Mouse (Mus musculus) lung, adult 2 months (tissue): ENCODE measurements around the gene Ppef1. TPM values are rescaled to one million over a fixed set of nuclear protein-coding genes. Genes with fewer than 3 reads are reported as not detected.
"Not testable (repeated sequence)": the region's sequence is repeated elsewhere in the genome, so short reads cannot be mapped to it uniquely, and the experiment has no call there.

ENCODE experiments used
- DNase-seq: peaks from one replicate; pipeline ENCODE4 v3.0.0; 2022
- H3K4me1 ChIP-seq: fragments of 200-500 bp; 2 replicates; pipeline ENCODE4 v1.6.1; 2011; ENCODE audit warnings: low read length; ENCODE audit not compliant: control insufficient read depth, insufficient read depth
- H3K4me3 ChIP-seq: fragments of 200-500 bp; replicated peaks from 2 replicates; pipeline ENCODE3; 2011; ENCODE audit warnings: low read depth, mild to moderate bottlenecking, control low read depth, low read length; ENCODE audit errors: extremely low read depth
- CTCF ChIP-seq: fragments of 200-500 bp; IDR thresholded peaks from 2 replicates; pipeline ENCODE4 v1.5.1; 2011; ENCODE audit warnings: mild to moderate bottlenecking, low read length, control low read depth; ENCODE audit not compliant: insufficient read depth
- POLR2A ChIP-seq: fragments of 200-500 bp; IDR thresholded peaks from 2 replicates; pipeline ENCODE4 v1.6.1; 2011; ENCODE audit warnings: low read depth, mild to moderate bottlenecking, control low read depth, low read length, borderline replicate concordance; ENCODE audit errors: extremely low read depth
- WGBS: fragments of 180-500 bp; shearing (Covaris S2); methylation state at CpG from one replicate; pipeline ENCODE4 v1.1.7; 2018; 5-methylcytosine and 5-hydroxymethylcytosine counted together
- polyA plus RNA-seq: library from polyadenylated mRNA; depleted of rRNA; stranded (reverse); fragments of >200 nt; gene quantifications from 2 replicates; pipeline ENCODE4 v1.2.3, GENCODE M21; 2012; rRNA removed

The Ppef1 gene
- not detected in 2 replicates for polyA plus RNA-seq

DNA sequence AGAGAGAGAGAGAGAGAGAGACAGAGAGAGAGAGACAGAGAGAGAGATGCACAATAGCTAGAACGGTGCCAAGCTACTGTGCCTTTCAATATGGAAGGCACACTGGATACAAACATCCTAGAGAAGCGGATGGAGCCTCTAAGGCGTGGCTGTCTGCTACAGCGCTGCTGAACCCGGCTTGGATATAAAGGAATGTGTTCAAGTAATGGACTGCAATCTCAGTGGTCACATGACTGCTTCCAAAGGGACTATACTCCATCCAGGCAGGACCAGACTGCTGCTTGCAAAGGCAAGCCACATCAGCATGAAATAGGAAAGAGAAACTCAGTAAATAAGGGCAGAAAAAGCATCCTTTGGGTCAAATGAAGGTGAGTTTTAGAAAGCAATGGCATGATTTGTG is at the start of gene Ppef1:
Gene Ppef1, minus strand, starts transcription at position 116 of the 400 bp plus-strand sequence.
- WGBS, result 73% methylated on average over 5 of the region's 5 CpGs
- H3K4me3 ChIP-seq, result no peak within 1 kb of the TSS
- no peak for DNase-seq
- H3K4me1 ChIP-seq, result no peaks in the 10 kb centered on the region
- TF ChIP-seq CTCF (no peak), POLR2A (no peak)

DNA sequence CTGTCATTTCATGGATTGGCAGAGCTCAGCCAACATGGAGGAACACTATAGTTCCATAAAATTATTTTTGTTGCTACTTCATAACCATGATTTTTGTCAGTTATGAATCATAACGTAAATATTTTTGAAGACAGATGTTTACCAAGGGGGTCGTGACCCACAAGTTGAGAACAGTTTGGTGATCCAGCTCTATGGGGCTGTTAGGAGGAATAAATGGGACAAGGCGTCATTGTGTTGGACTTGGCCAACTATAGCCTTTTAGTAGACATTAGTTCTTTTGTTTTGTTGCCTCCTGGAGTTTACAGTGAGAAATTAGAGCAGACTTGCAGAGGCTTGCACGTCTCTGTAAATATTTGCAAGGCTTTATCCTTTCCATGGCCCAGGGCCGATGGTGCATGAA is 46.7 kb upstream of the Ppef1 start:
- WGBS, result 63% methylated on average over 5 of the region's 5 CpGs
- Histone ChIP-seq H3K4me1 (no peaks in the 10 kb centered on the region), H3K4me3 (no peak overlapping the region)
- TF ChIP-seq POLR2A (no peak), CTCF (no peak)
- DNase-seq, result no peak

DNA sequence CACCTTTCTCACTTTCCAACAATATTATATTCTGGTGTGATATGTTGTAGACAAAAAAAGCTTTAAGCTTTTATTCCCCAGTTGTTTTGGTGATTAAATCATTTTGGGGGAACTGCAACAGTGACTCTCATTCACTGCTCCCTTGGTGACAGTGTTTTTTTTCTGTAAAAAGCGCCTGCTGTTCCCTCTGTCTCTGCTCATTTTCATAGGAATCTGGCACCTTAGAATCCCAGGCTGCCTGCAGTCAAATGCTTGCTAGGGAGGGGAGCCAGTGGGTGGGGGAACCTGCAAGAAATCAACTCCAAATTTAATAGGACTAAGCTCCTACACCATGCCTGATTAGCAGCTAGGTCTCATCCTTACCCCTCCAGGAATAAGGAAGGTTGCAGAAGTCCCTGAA is 37.5 kb upstream of the Ppef1 start:
- no peak overlapping the region for H3K4me3 ChIP-seq
- H3K4me1 ChIP-seq, result no peaks in the 10 kb centered on the region
- no peak for DNase-seq
- TF ChIP-seq POLR2A, result no peak
- no peak for TF ChIP-seq CTCF
- WGBS, result 48% methylated on average over 1 of the region's 1 CpGs

DNA sequence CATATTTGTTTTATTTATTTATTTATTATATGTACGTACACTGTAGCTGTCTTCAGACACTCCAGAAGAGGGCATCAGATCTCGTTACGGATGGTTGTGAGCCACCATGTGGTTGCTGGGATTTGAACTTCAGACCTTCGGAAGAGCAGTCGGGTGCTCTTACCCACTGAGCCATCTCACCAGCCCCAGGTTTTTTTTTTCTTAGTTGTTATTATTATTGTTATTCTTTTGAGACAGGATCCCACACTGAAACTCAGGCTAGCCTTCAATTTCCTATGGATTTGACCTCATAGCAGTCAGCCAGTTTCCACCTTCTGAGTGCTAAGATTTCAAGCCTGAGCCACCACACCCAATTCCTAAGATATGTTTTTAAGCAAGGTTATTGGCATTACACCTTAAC is 34.1 kb upstream of the Ppef1 start:
- not testable (repeated sequence) for DNase-seq, H3K4me1 ChIP-seq, H3K4me3 ChIP-seq
- 69% methylated on average over 5 of the region's 5 CpGs for WGBS

DNA sequence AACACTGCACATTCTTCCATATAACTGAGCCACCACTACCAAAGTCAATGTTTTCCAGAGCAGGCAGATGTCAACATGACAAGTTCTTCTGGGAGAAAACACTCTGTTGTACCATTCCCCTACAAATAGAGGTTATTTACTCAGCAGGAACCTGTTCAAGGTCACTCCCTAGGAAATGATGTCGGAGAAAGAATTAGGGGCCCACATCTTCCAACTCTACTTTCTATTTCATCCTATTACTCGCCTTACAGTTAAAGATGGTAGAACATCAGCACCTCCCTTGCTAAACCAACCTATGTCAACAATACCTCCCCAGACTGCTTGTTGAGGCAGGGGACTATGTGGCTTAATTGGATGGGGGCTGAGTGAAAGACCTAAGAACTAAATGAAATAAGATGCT is 32.1 kb upstream of the Ppef1 start, which contains the start of gene Rs1:
Gene Rs1, plus strand, starts transcription at position 301 of the 400 bp plus-strand sequence.
- no peak within 1 kb of the TSS for H3K4me3 ChIP-seq
- DNase-seq, result no peak
- WGBS, result 81% methylated on average over 2 of the region's 2 CpGs
- no peaks in the 10 kb centered on the region for H3K4me1 ChIP-seq
- TF ChIP-seq POLR2A (no peak), CTCF (no peak)

DNA sequence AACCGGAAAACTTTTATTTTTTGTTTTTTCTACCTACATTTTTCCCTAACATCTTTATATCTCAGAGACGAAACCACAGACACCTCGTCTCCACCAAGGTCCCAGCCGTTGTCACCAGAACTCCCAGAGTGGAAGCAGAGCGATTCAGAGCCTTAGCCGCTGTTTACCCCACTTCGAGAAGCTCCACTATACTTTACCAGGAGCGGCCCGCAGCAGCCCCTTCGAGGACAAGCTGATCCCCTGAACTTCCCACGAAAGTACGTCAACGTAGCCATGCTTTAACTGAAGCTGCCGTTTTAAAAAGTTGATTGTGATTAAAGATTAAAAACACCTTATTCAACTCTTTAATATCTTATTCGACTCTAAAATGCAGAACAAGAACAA is 30.7 kb upstream of the Ppef1 start:
- WGBS, result 34% methylated on average over 15 of the region's 15 CpGs
- TF ChIP-seq CTCF, result no peak
- TF ChIP-seq POLR2A, result no peak
- peak overlapping the region; percentile 95 for H3K4me3 ChIP-seq
- no peaks in the 10 kb centered on the region for H3K4me1 ChIP-seq
- DNase-seq, result no peak

DNA sequence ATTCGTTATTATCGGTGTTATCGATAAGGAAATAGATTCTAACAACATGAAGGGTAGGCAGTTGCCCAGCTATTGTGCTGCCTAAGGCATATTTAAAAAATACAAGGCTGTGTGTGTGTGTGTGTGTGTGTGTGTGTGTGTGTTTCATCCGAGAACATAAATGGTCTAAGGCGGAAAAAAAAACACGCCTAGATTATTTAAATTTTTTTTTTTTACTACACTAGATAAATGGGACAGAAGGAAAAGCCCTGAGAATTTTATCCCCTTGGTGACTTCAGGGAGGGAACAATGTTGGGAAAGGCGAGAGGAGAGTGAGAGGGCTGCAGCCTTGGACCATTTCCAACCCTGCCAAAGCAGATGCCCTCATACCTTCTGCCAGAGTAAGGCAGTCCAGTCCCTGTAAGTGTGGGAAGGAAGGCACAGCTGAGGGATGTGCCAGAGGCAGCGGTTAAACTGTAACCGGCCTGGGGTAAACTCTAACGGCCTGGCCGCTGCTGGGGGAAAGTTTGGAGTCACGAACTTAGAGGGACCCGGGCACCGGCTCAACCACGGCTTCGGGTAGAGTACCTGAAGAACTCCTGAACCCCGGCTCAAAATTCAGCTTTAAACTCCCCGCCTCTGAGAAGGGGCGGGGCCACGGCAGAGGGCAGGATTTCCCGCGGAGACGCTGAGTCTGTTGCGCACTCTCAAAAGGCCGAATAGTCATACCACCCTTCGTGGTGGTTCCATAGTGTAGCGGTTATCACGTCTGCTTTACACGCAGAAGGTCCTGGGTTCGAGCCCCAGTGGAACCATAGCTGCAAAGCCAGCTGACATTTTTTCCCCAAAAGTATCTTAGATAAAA is 30.0 kb upstream of the Ppef1 start:
- peak; percentile 90 for DNase-seq
- 31% methylated on average over 30 of the region's 30 CpGs for WGBS
- Histone ChIP-seq H3K4me1 (no peaks in the 10 kb centered on the region), H3K4me3 (peak overlapping the region; percentile 95)
- TF ChIP-seq POLR2A, result no peak
- TF ChIP-seq CTCF, result no peak

DNA sequence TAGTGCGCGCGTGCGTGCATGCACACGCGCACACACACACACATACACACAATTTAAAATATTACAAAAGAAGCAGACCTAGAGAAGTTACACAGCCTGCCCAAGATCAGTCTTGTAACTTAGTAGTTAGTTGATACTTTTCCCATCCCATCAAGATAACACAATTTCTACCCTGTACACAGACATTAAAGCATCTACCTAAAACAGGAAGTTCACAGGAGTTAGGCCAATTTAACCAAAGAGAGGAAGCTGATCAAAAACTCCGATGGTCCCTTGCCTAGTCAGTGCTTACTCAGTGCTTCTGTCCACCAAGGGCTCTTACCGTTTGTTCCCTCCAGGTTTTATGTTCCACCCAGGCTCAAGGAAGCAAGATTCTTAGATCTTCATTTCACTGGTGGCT is 15.2 kb upstream of the Ppef1 start:
- no peaks in the 10 kb centered on the region for H3K4me1 ChIP-seq
- WGBS, result 92% methylated on average over 8 of the region's 8 CpGs
- no peak for DNase-seq
- TF ChIP-seq POLR2A (no peak), CTCF (no peak)
- no peak overlapping the region for H3K4me3 ChIP-seq

DNA sequence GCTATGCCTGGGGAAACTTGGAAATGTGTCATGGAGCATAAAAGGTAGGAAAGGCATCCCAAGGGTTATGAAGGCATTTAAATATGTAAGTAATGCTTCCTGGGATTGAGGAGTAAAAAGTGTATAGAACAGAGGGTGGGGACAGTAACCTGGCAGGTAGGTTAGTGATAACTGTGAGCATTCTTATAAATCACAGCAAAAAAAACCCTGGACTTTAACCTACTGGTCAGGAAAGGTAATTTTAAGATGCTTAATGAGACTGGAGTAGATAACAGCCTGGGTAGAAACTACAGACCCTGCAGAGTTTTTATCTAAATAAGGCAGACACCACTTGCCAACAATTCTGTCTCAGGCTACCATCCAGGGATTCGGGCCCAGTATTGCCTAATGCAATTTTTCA is 13.1 kb upstream of the Ppef1 start:
- Histone ChIP-seq H3K4me3 (no peak overlapping the region), H3K4me1 (no peaks in the 10 kb centered on the region)
- WGBS, result 59% methylated on average over 1 of the region's 1 CpGs
- TF ChIP-seq CTCF, result no peak
- TF ChIP-seq POLR2A, result no peak
- DNase-seq, result no peak

DNA sequence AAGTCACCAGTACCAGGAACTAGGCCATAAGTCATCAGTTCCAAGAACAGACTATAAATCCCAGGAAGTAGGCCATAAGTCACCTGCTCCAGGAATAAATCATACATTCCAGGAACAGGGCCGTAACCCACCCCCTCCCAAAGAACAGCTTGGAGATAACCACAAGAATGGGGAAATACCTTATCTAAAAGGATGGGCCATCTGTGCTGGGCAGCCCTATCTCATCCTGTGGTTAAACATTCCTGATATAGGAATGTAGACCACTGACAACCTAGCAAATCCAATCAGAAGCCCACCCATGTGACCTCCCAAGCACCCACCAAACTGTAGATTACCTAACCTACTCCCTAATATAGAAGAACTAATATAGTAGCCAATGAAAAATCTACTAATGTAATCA is 9.8 kb upstream of the Ppef1 start:
- TF ChIP-seq CTCF, result no peak
- no peak for TF ChIP-seq POLR2A
- 68% methylated on average over 1 of the region's 1 CpGs for WGBS
- Histone ChIP-seq H3K4me3 (no peak overlapping the region), H3K4me1 (no peaks in the 10 kb centered on the region)
- no peak for DNase-seq

DNA sequence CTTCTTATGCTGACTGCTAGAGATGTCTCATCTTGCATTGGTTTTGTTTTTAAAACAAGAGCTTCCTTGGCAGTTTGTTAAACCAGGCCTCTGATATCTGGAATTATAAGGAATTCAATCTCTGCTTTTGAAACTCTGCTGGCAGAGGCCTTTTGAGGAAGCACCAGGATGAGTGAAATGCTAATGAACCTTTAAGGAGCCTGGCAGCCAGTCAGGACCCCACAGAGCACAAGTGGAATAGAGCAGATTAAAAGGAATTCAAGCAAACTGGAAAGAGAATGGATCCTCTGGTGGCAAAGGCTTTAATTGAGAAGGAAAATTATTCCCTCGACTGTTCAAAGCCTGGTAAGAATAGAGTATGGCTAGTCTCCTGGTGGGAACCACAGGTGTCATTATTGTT is 36.4 kb downstream of the Ppef1 start:
- DNase-seq, result no peak
- TF ChIP-seq POLR2A (no peak), CTCF (no peak)
- Histone ChIP-seq H3K4me1 (no peaks in the 10 kb centered on the region), H3K4me3 (no peak overlapping the region)
- 58% methylated on average over 1 of the region's 1 CpGs for WGBS

DNA sequence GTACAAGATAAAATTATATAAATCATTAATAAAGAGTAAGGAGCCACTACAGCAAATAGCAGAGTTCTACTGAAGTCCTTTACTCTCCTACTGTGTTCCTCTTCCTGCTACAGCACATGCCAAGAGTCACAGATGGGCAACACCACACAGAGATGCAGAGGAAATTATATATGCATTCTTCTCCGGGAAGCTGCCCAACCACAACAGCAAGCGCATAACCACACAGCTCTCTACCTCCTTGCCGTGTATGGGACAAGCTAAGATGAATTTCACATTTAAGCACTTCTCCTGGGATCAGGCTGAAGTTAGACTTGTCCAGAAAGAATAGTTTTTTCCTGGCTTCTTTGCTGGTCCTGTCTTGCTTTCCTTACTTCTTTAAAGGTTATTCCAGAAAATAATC is 44.0 kb downstream of the Ppef1 start:
- Histone ChIP-seq H3K4me1 (no peaks in the 10 kb centered on the region), H3K4me3 (no peak overlapping the region)
- TF ChIP-seq POLR2A (no peak), CTCF (no peak)
- DNase-seq, result no peak
- WGBS, result 77% methylated on average over 3 of the region's 3 CpGs
